Mouse (Mus musculus) MEL (cell line): ENCODE measurements around the gene Kcnd3. TPM values are rescaled to one million over a fixed set of nuclear protein-coding genes. Genes with fewer than 3 reads are reported as not detected.

Experiments used
- DNase-seq: peaks from one replicate; pipeline ENCODE4 v3.0.0; 2011; ENCODE audit warnings: low read depth, low spot score
- H3K27ac ChIP-seq: 2 replicates; pipeline ENCODE4 v1.5.1; 2012; ENCODE audit warnings: low read depth, mild to moderate bottlenecking, control low read depth, low read length, moderate library complexity; ENCODE audit not compliant: control insufficient read depth
- H3K27me3 ChIP-seq, 2 experiments: fragments of 150-350 bp in 1 of 2; sonication (generic) in 1 of 2; 2 replicates each; pipeline ENCODE4 v1.6.1; 2012; ENCODE audit warnings: low read length in 2 of 2, mild to moderate bottlenecking in 2 of 2, improper control_type of control experiment in 1 of 2, moderate library complexity in 1 of 2; ENCODE audit not compliant: insufficient read depth in 2 of 2, control insufficient read depth in 1 of 2
- H3K36me3 ChIP-seq, 2 experiments: 2 replicates each; pipeline ENCODE4 v1.6.1; 2012 to 2014; ENCODE audit warnings: low read length in 2 of 2, improper control_type of control experiment in 1 of 2, inconsistent platforms in 1 of 2, mild to moderate bottlenecking in 1 of 2; ENCODE audit not compliant: insufficient read depth in 2 of 2, control insufficient read depth in 1 of 2
- H3K4me1 ChIP-seq, 2 experiments: fragments of 150-350 bp in 1 of 2; sonication (generic) in 1 of 2; 2 replicates each; pipeline ENCODE4 v1.6.1; 2012; ENCODE audit warnings: low read length in 2 of 2, improper control_type of control experiment in 1 of 2, mild to moderate bottlenecking in 1 of 2; ENCODE audit not compliant: insufficient read depth in 2 of 2, control insufficient read depth in 1 of 2
- H3K4me3 ChIP-seq, 2 experiments: fragments of 150-350 bp in 1 of 2; sonication (generic) in 1 of 2; 2 replicates each; pipeline ENCODE4 v1.5.1; 2012; ENCODE audit warnings: low read depth in 2 of 2, low read length in 2 of 2, mild to moderate bottlenecking in 2 of 2, moderate library complexity in 2 of 2, control low read depth in 1 of 2, improper control_type of control experiment in 1 of 2; ENCODE audit not compliant: control insufficient read depth in 1 of 2, insufficient read depth in 1 of 2
- H3K79me2 ChIP-seq: 2 replicates; pipeline ENCODE4 v1.6.1; 2012; ENCODE audit warnings: mild to moderate bottlenecking, low read length, moderate library complexity; ENCODE audit not compliant: control insufficient read depth, poor library complexity, insufficient read depth
- H3K9ac ChIP-seq: 2 replicates; pipeline ENCODE4 v1.6.1; 2012; ENCODE audit warnings: low read depth, mild to moderate bottlenecking, control low read depth, low read length, moderate library complexity; ENCODE audit not compliant: control insufficient read depth, poor library complexity, severe bottlenecking
- H3K9me3 ChIP-seq: fragments of 150-350 bp; sonication (generic); replicated peaks from 2 replicates; pipeline ENCODE4 v1.6.1; 2012; ENCODE audit warnings: mild to moderate bottlenecking, low read length, improper control_type of control experiment, moderate library complexity; ENCODE audit not compliant: insufficient read depth
- BHLHE40 ChIP-seq: IDR thresholded peaks from 2 replicates; pipeline ENCODE4 v1.6.1; 2012; ENCODE audit warnings: low read depth, mild to moderate bottlenecking, inconsistent platforms, low read length, improper control_type of control experiment, borderline replicate concordance
- CHD1 ChIP-seq: IDR thresholded peaks from 2 replicates; pipeline ENCODE4 v1.6.1; 2012; ENCODE audit warnings: low read depth, mild to moderate bottlenecking, inconsistent platforms, low read length, improper control_type of control experiment
- EP300 ChIP-seq, 2 experiments: IDR thresholded peaks; 2 replicates each; pipeline ENCODE4 v1.6.1; 2011; ENCODE audit warnings: improper control_type of control experiment in 2 of 2, low read length in 2 of 2, low read depth in 1 of 2, mild to moderate bottlenecking in 1 of 2
- GABPA ChIP-seq: IDR thresholded peaks from 2 replicates; pipeline ENCODE4 v1.6.1; 2012; ENCODE audit warnings: low read depth, mild to moderate bottlenecking, inconsistent platforms, low read length, improper control_type of control experiment, moderate library complexity
- HCFC1 ChIP-seq: IDR thresholded peaks from 2 replicates; pipeline ENCODE4 v1.6.1; 2012; ENCODE audit warnings: low read depth, mild to moderate bottlenecking, inconsistent platforms, low read length, improper control_type of control experiment, moderate library complexity
- JUND ChIP-seq: IDR thresholded peaks from 2 replicates; pipeline ENCODE4 v1.6.1; 2011; ENCODE audit warnings: low read depth, mild to moderate bottlenecking, improper control_type of control experiment, low read length
- KAT2A ChIP-seq: conservative IDR thresholded peaks from 2 replicates; pipeline ENCODE4 v1.6.1; 2012; ENCODE audit warnings: low read depth, low read length, improper control_type of control experiment, inconsistent platforms
- MAZ ChIP-seq: IDR thresholded peaks from 2 replicates; pipeline ENCODE4 v1.6.1; 2012; ENCODE audit warnings: low read depth, mild to moderate bottlenecking, inconsistent platforms, low read length, improper control_type of control experiment
- MEF2A ChIP-seq: IDR thresholded peaks from 2 replicates; pipeline ENCODE4 v1.6.1; 2014; ENCODE audit warnings: low read depth, mild to moderate bottlenecking, inconsistent platforms, low read length, improper control_type of control experiment; ENCODE audit not compliant: poor library complexity, insufficient replicate concordance, severe bottlenecking; ENCODE audit errors: extremely low read depth
- MXI1 ChIP-seq: IDR thresholded peaks from 2 replicates; pipeline ENCODE4 v1.6.1; 2011; ENCODE audit warnings: mild to moderate bottlenecking, low read depth, low read length, improper control_type of control experiment
- MYC ChIP-seq: IDR thresholded peaks from 2 replicates; pipeline ENCODE4 v1.6.1; 2011; ENCODE audit warnings: low read depth, mild to moderate bottlenecking, low read length, improper control_type of control experiment, moderate library complexity
- NELFE ChIP-seq: IDR thresholded peaks from 2 replicates; pipeline ENCODE4 v1.6.1; 2011; ENCODE audit warnings: low read depth, low read length, improper control_type of control experiment
- POLR2A ChIP-seq, 2 experiments: IDR thresholded peaks; 2 replicates each; pipeline ENCODE4 v1.6.1; 2011 to 2012; ENCODE audit warnings: low read length in 2 of 2, mild to moderate bottlenecking in 2 of 2, control low read depth in 1 of 2, improper control_type of control experiment in 1 of 2, low read depth in 1 of 2, moderate library complexity in 1 of 2; ENCODE audit not compliant: control insufficient read depth in 1 of 2, insufficient read depth in 1 of 2, poor library complexity in 1 of 2
- POLR2AphosphoS2 ChIP-seq: IDR thresholded peaks from 2 replicates; pipeline ENCODE4 v1.6.1; 2011; ENCODE audit warnings: low read length, improper control_type of control experiment
- RAD21 ChIP-seq: IDR thresholded peaks from 2 replicates; pipeline ENCODE4 v1.6.1; 2011; ENCODE audit warnings: mild to moderate bottlenecking, low read depth, low read length, improper control_type of control experiment
- SIN3A ChIP-seq: IDR thresholded peaks from 2 replicates; pipeline ENCODE4 v1.6.1; 2012; ENCODE audit warnings: low read length, improper control_type of control experiment, inconsistent platforms
- SMC3 ChIP-seq: IDR thresholded peaks from 2 replicates; pipeline ENCODE4 v1.6.1; 2011; ENCODE audit warnings: low read depth, low read length, improper control_type of control experiment
- TBP ChIP-seq: IDR thresholded peaks from 2 replicates; pipeline ENCODE4 v1.8.0; 2011; ENCODE audit warnings: low read depth, low read length, improper control_type of control experiment
- UBTF ChIP-seq: IDR thresholded peaks from 2 replicates; pipeline ENCODE4 v1.6.1; 2012; ENCODE audit warnings: low read depth, mild to moderate bottlenecking, inconsistent platforms, low read length, improper control_type of control experiment, moderate library complexity, borderline replicate concordance; ENCODE audit not compliant: insufficient read depth
- ZC3H11A ChIP-seq: IDR thresholded peaks from 2 replicates; pipeline ENCODE4 v1.6.1; 2012; ENCODE audit warnings: low read depth, mild to moderate bottlenecking, inconsistent platforms, low read length, improper control_type of control experiment
- ZMIZ1 ChIP-seq: IDR thresholded peaks from 2 replicates; pipeline ENCODE4 v1.6.1; 2012; ENCODE audit warnings: low read depth, mild to moderate bottlenecking, inconsistent platforms, low read length, improper control_type of control experiment, moderate library complexity
- polyA plus RNA-seq, 2 experiments: library from polyadenylated mRNA; stranded (reverse) in 1 of 2; unstranded in 1 of 2; fragments of >175 nt in 1 of 2; fragments of >200 nt in 1 of 2; gene quantifications; 2 replicates each; pipeline versions ENCODE4 v1.2.1 to v1.2.4; 2012; ENCODE audit warnings: low replicate concordance in 2 of 2, low read depth in 1 of 2; ENCODE audit not compliant: insufficient read length in 2 of 2, insufficient read depth in 1 of 2, missing spikeins in 1 of 2
- total RNA-seq: library from RNA; depleted of rRNA; stranded (reverse); fragments of 300-350 nt; gene quantifications from 2 replicates; pipeline ENCODE4 v1.2.3, GENCODE M21; 2012

Kcnd3 gene
- total and polyA plus RNA-seq, 3 experiments = 0.01 TPM; not detected in 2

DNA sequence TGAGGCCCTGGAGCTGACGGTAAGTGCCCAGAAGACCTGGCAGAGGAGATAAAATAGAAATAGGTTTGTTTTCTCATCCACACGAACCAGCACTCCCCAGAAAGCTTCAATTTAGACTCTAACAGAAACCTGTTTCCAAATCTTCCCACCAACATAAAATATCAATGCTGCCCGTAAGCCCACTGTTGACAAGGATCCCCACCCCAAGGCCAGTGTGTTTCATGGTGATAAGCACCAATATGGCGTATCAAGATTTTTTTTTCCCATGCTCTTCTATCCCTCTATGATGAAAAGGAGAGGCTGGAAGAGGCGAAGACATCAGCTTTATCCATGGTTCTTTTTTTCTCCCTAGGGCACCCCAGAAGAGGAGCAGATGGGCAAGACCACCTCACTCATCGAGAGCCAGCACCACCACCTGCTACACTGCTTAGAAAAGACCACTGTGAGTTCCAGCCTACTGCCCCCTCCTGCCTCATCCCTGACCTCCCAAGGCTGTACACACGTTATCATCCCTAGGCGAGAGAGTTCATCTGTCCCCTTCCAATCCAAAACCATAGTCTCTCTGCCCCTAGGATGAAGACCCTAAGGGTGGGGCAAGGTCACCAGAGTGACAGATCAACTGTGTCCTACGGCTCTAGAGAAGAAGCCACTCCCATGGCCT lies 213.1 kb downstream of the Kcnd3 start:
- no peaks in the 10 kb centered on the region for H3K27me3 ChIP-seq
- no peaks in the 10 kb centered on the region for H3K36me3 ChIP-seq
- TF ChIP-seq EP300 (IDR thresholded peaks at IDR 0.05; ENCODE audit: low read depth in 1 of 2, low read length in 2 of 2) (0 out of 4 replicates have a peak, but pooled peaks of 1 of the 2 experiments have one; percentile 14), HCFC1 (no peak)
- TF ChIP-seq, all 39 proteins: peak for 1
- H3K9me3 ChIP-seq = no peaks in the 10 kb centered on the region
- no peak for DNase-seq
- H3K79me2 ChIP-seq = no peaks in the 10 kb centered on the region
- no peak overlapping the region for H3K9ac ChIP-seq
- H3K27ac ChIP-seq = no peak overlapping the region
- no peaks in the 10 kb centered on the region for H3K4me1 ChIP-seq
- no peak overlapping the region for H3K4me3 ChIP-seq

DNA sequence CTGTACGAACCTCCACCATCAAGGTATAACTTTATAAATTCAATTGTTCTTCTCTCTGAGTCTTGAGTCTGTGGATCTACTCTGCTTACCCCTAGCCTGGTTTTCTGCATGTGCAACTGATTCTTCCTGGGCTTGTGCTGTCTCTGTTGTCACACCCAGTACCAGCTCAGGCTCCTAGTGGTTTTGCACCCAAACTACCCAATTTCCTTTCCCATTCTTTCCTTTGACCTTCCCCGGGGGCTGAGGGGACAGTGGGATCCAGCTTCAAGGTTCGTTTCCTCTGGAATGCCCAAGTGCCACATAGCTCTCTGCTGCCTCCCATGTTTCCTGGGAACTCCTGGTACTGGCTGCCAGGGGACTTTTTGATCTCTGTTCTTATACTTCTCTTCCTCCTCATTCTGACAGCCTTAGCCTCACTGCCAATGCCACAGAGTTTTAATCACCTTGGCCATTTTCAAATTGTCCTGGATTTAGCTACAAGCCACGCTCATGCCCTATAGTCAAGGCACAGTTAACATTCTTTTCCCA lies 214.9 kb downstream of the Kcnd3 start:
- no peaks in the 10 kb centered on the region for H3K79me2 ChIP-seq
- no peak for DNase-seq
- H3K4me3 ChIP-seq = no peak overlapping the region
- 0 out of 4 replicates have a peak, but pooled peaks cover 0 to 4% of the 10 kb centered on the region in 2 experiments for H3K4me1 ChIP-seq
- no peak overlapping the region for H3K9ac ChIP-seq
- no peak overlapping the region for H3K27ac ChIP-seq
- H3K27me3 ChIP-seq = no peaks in the 10 kb centered on the region
- H3K36me3 ChIP-seq = peaks cover 0 to 3% of the 10 kb centered on the region in 2 experiments; a peak in 1 of 4 replicates
- TF ChIP-seq BHLHE40 (no peak), CHD1 (no peak), GABPA (no peak), POLR2A (IDR thresholded peaks at IDR 0.05; ENCODE audit: control insufficient read depth in 1 of 2, insufficient read depth in 1 of 2, low read depth in 1 of 2, low read length in 2 of 2, poor library complexity in 1 of 2) (no peak), MAZ (no peak), JUND (no peak), TBP (no peak), SMC3 (no peak), ZC3H11A (no peak), ZMIZ1 (no peak), RAD21 (no peak), MYC (no peak), MXI1 (no peak), UBTF (no peak), EP300 (IDR thresholded peaks at IDR 0.05; ENCODE audit: low read depth in 1 of 2, low read length in 2 of 2) (no peak), NELFE (no peak), MEF2A (no peak), KAT2A (no peak), POLR2AphosphoS2 (no peak), SIN3A (no peak)
- no peaks in the 10 kb centered on the region for H3K9me3 ChIP-seq
